Mouse (Mus musculus) cortical plate, adult 2 months (tissue): ENCODE data around the gene Cttnbp2.

Experiments
- CTCF ChIP-seq: fragments of 200-500 bp; IDR thresholded peaks from 2 replicates; pipeline ENCODE4 v1.5.1; 2011; ENCODE audit warnings: mild to moderate bottlenecking, control low read depth, low read length; ENCODE audit not compliant: insufficient read depth; ENCODE audit errors: extremely low read depth
- POLR2A ChIP-seq: fragments of 200-500 bp; IDR thresholded peaks from 2 replicates; pipeline ENCODE4 v1.6.1; 2011; ENCODE audit warnings: mild to moderate bottlenecking, low read length, control low read depth; ENCODE audit not compliant: insufficient read depth; ENCODE audit errors: extremely low read depth

GRCm38 (mm10) chr6:18374744-18375143, 139.9 kb downstream of the Cttnbp2 start:
- no peak for TF ChIP-seq POLR2A
- TF ChIP-seq CTCF, result no peak
